Mouse (Mus musculus) limb, embryonic 10.5 days (tissue): Measurements from ENCODE around the gene Mical1. TPM values are rescaled to one million over a fixed set of nuclear protein-coding genes. Genes with fewer than 3 reads are reported as not detected.
A peak's percentile ranks its signal among the peaks of the same experiment; 100 is the strongest.
"Not testable (repeated sequence)": the region's sequence is repeated elsewhere in the genome, so short reads cannot be mapped to it uniquely, and the experiment has no call there.

Source experiments
- DNase-seq: peaks from one replicate; pipeline ENCODE4 v3.0.0-alpha.2; 2017; ENCODE audit warnings: low spot score
- H3K27ac ChIP-seq: fragments of 300-500 bp; sonication (generic); 2 replicates; pipeline ENCODE4 v1.5.1; 2016; ENCODE audit warnings: mild to moderate bottlenecking
- H3K27me3 ChIP-seq: fragments of 300-500 bp; sonication (generic); 2 replicates; pipeline ENCODE4 v1.6.1; 2016; ENCODE audit warnings: low read depth, mild to moderate bottlenecking; ENCODE audit not compliant: poor library complexity, severe bottlenecking
- H3K36me3 ChIP-seq: fragments of 300-500 bp; sonication (generic); 2 replicates; pipeline ENCODE4 v1.6.1; 2016; ENCODE audit warnings: mild to moderate bottlenecking, moderate library complexity
- H3K4me1 ChIP-seq: fragments of 300-500 bp; sonication (generic); 2 replicates; pipeline ENCODE4 v1.6.1; 2016
- H3K4me3 ChIP-seq: fragments of 300-500 bp; sonication (generic); 2 replicates; pipeline ENCODE4 v1.5.1; 2016; ENCODE audit warnings: mild to moderate bottlenecking, moderate library complexity
- H3K9me3 ChIP-seq: fragments of 300-500 bp; sonication (generic); replicated peaks from 2 replicates; pipeline ENCODE4 v1.6.1; 2016; ENCODE audit warnings: mild to moderate bottlenecking
- WGBS: fragments of 180-500 bp; shearing (Covaris S2); methylation state at CpG from one replicate; pipeline ENCODE4 v1.1.7; 2016; 5-methylcytosine and 5-hydroxymethylcytosine counted together
- polyA plus RNA-seq: library from polyadenylated mRNA; unstranded; fragments of >200 nt; fragmentation: Nextera tagmentation; extraction: Ambion mirVana; gene quantifications from 2 replicates; pipeline ENCODE4 v1.2.1, GENCODE M21; 2016

Gene Mical1
- polyA plus RNA-seq, 1 experiment from 2014 or later = 43.8 TPM

DNA sequence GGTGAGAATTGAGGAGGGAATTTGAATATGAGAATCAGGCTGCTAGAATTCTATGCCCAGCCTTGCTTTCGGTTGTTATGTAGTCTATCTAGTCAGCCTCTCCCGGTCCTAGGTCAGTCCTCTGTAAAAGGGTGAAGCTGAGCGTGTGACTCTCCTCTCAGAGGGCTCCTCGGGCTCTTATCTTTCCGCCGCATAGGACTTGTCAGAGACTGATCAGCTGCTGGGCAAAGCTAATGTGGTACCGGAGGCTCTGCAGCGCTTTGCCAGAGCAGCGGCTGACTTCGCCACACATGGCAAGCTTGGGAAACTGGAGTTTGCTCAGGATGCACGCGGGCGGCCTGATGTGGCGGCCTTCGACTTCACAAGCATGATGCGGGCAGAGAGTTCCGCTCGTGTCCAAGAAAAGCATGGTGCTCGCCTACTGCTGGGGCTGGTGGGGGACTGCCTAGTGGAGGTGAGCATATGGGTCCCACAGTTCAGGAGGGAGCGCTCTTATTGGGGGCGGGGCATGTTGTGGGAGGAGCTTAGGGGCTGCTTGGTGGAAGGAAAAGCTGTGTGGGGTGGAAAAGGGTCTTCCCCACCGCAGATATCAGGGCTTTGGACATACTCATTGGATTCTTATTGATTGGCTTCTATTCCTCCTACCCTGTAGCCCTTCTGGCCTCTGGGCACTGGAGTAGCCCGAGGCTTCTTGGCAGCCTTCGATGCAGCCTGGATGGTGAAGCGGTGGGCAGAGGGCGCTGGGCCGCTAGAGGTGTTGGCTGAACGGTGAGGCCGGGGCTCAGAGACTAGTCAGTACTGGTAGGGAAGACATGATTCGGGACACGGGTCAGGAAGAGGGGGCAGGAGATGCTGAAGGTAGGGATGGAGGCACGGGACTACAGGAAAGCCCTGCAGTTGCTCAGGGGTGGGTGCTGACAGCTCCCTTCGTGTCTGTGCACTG lies 5.1 kb downstream of the Mical1 start:
- Histone ChIP-seq H3K36me3 (peaks cover 82% of the 10 kb centered on the region), H3K27me3 (no peaks in the 10 kb centered on the region), H3K27ac (0 out of 2 replicates have a peak overlapping the region, but pooled peaks have one; percentile 28), H3K4me1 (peaks cover 27% of the 10 kb centered on the region), H3K9me3 (no peaks in the 10 kb centered on the region), H3K4me3 (no peak overlapping the region)
- no peak for DNase-seq
- 66% methylated on average over 33 of the region's 33 CpGs for WGBS

DNA sequence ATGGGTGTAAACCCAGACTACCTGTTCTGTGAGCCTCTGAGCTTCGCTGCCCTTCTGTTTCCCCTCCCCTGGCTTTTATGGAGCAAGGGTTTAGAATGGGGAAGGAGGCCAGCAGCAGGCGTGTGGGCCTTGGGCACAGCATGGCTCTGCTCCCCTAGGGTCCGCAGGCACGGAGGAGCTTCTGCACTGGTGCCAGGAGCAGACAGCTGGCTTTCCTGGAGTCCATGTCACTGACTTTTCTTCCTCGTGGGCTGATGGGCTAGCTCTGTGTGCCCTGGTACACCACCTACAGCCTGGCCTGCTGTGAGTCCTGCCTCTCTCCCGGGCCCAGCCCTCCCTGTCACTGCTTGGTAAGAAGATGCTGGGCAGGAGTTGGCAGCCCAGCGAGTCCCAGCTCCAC lies 6.3 kb downstream of the Mical1 start:
- no peak overlapping the region for H3K4me3 ChIP-seq
- peaks cover 16% of the 10 kb centered on the region for H3K4me1 ChIP-seq
- DNase-seq = no peak
- H3K27me3 ChIP-seq = no peaks in the 10 kb centered on the region
- WGBS = 89% methylated on average over 7 of the region's 7 CpGs
- no peak overlapping the region for H3K27ac ChIP-seq
- H3K36me3 ChIP-seq = peaks cover 94% of the 10 kb centered on the region
- no peaks in the 10 kb centered on the region for H3K9me3 ChIP-seq

GRCm38 (mm10) chr10:41485778-41486177 lies 9.7 kb downstream of the Mical1 start:
- H3K27ac ChIP-seq = no peak overlapping the region
- no peak for DNase-seq
- peaks cover 23% of the 10 kb centered on the region for H3K4me1 ChIP-seq
- no peaks in the 10 kb centered on the region for H3K9me3 ChIP-seq
- H3K36me3 ChIP-seq = peaks cover 80% of the 10 kb centered on the region
- WGBS = 92% methylated on average over 16 of the region's 16 CpGs
- H3K27me3 ChIP-seq = no peaks in the 10 kb centered on the region
- H3K4me3 ChIP-seq = no peak overlapping the region

DNA sequence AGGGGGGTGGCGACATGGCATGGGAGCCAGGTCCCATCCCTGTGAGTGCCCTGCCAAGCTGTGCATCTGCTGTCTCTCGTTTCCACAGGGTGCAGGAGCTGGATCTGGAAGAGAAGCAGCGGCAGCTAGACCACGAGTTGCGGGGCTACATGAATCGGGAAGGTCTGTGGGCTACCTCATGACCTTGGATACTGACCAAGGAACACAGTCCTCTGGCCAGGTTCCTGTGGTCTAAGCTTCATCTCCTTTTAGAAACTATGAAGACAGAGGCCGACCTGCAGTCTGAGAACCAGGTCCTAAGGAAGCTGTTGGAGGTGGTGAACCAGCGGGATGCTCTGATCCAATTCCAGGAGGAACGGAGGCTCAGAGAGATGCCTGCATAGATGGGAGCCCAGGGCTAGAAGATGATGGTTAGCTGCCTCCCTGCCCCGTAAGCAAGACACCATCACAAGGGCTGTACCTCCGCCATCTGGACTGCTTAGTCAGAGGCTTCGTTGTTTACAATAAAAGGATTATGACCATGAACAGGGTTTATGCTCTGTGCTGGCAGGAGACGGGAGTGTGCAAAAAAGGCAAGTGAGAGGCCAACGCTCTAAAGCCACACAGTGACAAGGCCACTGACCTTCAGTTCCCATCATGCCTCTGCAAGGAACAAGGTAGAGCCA lies 10.5 kb downstream of the Mical1 start:
- Histone ChIP-seq H3K36me3 (peaks cover 71% of the 10 kb centered on the region), H3K4me1 (peaks cover 23% of the 10 kb centered on the region), H3K4me3 (no peak overlapping the region), H3K9me3 (no peaks in the 10 kb centered on the region), H3K27ac (no peak overlapping the region), H3K27me3 (no peaks in the 10 kb centered on the region)
- WGBS = 90% methylated on average over 14 of the region's 14 CpGs
- DNase-seq = no peak

DNA sequence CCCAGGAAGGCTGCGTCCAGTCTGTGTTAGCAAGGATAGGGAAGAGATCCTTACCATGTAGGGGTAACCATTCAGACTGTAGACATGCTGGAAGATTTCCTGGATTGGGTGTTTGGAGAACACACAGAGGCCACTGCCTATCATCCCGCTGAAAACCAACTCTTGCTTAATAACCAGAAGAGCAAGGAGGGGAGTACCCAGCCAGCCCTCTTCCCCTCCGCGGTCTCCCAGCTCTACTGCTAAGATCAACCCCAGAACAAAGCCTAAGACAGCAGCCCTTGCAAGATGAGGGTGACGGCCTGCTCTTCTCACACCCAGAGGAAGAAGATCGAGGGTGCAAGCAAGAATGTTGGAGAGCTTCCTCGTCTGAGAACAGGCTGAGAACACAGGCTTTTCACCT lies 12.8 kb downstream of the Mical1 start:
- peak overlapping the region; percentile 92; the same call in 1 of the 2 replicates for H3K27ac ChIP-seq
- H3K9me3 ChIP-seq = no peaks in the 10 kb centered on the region
- H3K4me1 ChIP-seq = peaks cover 18% of the 10 kb centered on the region
- 56% methylated on average over 7 of the region's 7 CpGs for WGBS
- no peaks in the 10 kb centered on the region for H3K27me3 ChIP-seq
- peaks cover 49% of the 10 kb centered on the region for H3K36me3 ChIP-seq
- DNase-seq = peak; percentile 33
- peak overlapping the region; percentile 73 for H3K4me3 ChIP-seq

DNA sequence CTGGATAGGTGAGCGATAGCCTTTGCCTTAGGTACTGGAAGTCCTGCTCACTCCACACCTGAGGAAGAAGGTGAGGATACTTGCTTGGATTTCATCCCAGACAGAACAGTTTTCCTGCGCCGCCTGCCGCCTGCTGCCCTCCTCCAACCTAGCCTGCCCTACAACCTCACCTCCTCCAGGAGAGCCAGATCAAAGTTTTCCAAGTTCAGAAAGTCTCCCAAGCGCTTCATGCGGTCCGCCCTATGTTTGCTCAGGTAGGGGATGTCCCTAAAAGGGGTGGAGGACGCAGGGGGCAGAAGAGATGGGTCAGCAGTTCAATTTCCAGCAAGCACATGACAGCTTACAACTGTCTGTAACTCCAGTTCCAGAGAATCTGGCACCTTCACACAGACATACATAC lies 13.2 kb downstream of the Mical1 start:
- H3K4me3 ChIP-seq = peak overlapping the region; percentile 73
- H3K27me3 ChIP-seq = no peaks in the 10 kb centered on the region
- peak; percentile 42 for DNase-seq
- no peaks in the 10 kb centered on the region for H3K9me3 ChIP-seq
- WGBS = 31% methylated on average over 8 of the region's 8 CpGs
- H3K36me3 ChIP-seq = peaks cover 44% of the 10 kb centered on the region
- H3K4me1 ChIP-seq = peaks cover 18% of the 10 kb centered on the region
- peak overlapping the region; percentile 92; the same call in 1 of the 2 replicates for H3K27ac ChIP-seq

- DNase-seq = peak; percentile 97
- H3K9me3 ChIP-seq = no peaks in the 10 kb centered on the region
- peaks cover 18% of the 10 kb centered on the region for H3K4me1 ChIP-seq
- WGBS = under 1% methylated on average over 50 of the region's 50 CpGs
- H3K4me3 ChIP-seq = peak within 1 kb of the TSS; percentile 73
- H3K27me3 ChIP-seq = no peaks in the 10 kb centered on the region
- peaks cover 38% of the 10 kb centered on the region for H3K36me3 ChIP-seq
- H3K27ac ChIP-seq = peak within 1 kb of the TSS; percentile 92
Observed at GRCm38 (mm10) chr10:41489708-41490517, 13.8 kb downstream of the Mical1 start, which contains the start of the genes Smpd2 and Ppil6. Gene Smpd2, minus strand, starts transcription at chr10:41490369. Gene Ppil6, plus strand, starts transcription at chr10:41490439.

DNA sequence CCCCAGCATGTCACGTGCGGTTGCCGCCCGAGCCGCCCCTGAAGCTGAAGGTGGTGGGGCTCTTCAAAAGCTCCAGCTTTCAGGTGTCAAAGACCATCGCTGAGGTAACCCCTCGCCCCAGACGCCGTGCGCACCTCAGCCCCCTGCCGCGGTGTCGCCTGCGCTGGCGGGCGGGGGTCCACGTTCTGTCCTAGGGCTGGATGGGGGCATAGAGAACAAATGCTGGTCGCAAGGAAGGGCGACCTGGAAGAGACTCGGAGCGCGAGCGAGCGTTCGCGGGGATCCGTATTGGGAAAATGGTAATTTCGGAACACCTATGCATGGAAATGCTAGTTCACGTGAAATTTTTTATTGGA lies 14.4 kb downstream of the Mical1 start:
- peaks cover 18% of the 10 kb centered on the region for H3K4me1 ChIP-seq
- peaks cover 32% of the 10 kb centered on the region for H3K36me3 ChIP-seq
- H3K9me3 ChIP-seq = no peaks in the 10 kb centered on the region
- H3K4me3 ChIP-seq = peak overlapping the region; percentile 73
- peak overlapping the region; percentile 92 for H3K27ac ChIP-seq
- no peaks in the 10 kb centered on the region for H3K27me3 ChIP-seq
- no peak for DNase-seq
- under 1% methylated on average over 29 of the region's 29 CpGs for WGBS

- Histone ChIP-seq H3K4me1 (peaks cover 18% of the 10 kb centered on the region), H3K4me3 (peak overlapping the region; percentile 73; the same call in 1 of the 2 replicates), H3K36me3 (peaks cover 26% of the 10 kb centered on the region), H3K27me3 (no peaks in the 10 kb centered on the region), H3K9me3 (no peaks in the 10 kb centered on the region), H3K27ac (no peak overlapping the region)
- 51% methylated on average over 4 of the region's 4 CpGs for WGBS
- DNase-seq = peak; percentile 38
Observed at GRCm38 (mm10) chr10:41491111-41491510, 15.0 kb downstream of the Mical1 start.

DNA sequence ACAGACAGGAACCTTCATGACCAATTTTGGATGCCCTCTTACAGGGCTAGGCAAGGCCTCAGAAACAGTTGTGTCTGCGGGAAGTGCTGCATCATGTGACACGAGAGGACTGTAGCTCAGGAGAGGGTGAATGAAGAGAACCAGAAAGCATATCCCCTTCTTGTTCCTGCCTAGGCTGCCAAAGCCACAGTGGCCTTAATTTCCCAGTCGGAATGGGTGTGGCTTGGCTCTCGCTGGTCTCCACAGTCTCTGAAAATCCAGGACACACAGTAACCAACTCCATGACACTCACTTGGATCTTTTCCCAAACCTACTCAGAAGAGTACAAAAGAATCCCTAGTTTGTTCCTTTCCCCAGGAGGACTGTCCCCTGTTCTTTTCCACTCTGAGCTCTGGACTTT lies 24.8 kb downstream of the Mical1 start:
- DNase-seq = no peak
- H3K9me3 ChIP-seq = no peaks in the 10 kb centered on the region
- H3K36me3 ChIP-seq = no peaks in the 10 kb centered on the region
- no peaks in the 10 kb centered on the region for H3K27me3 ChIP-seq
- H3K4me3 ChIP-seq = no peak overlapping the region
- H3K27ac ChIP-seq = no peak overlapping the region
- no peaks in the 10 kb centered on the region for H3K4me1 ChIP-seq
- WGBS = 81% methylated on average over 4 of the region's 4 CpGs

GRCm38 (mm10) chr10:41504996-41505395 lies 28.9 kb downstream of the Mical1 start:
- no peak overlapping the region for H3K27ac ChIP-seq
- no peak overlapping the region for H3K4me3 ChIP-seq
- no peak for DNase-seq
- 88% methylated on average over 1 of the region's 1 CpGs for WGBS
- H3K9me3 ChIP-seq = no peaks in the 10 kb centered on the region
- H3K36me3 ChIP-seq = no peaks in the 10 kb centered on the region
- H3K27me3 ChIP-seq = no peaks in the 10 kb centered on the region
- H3K4me1 ChIP-seq = 0 out of 2 replicates have a peak, but pooled peaks cover 5% of the 10 kb centered on the region

DNA sequence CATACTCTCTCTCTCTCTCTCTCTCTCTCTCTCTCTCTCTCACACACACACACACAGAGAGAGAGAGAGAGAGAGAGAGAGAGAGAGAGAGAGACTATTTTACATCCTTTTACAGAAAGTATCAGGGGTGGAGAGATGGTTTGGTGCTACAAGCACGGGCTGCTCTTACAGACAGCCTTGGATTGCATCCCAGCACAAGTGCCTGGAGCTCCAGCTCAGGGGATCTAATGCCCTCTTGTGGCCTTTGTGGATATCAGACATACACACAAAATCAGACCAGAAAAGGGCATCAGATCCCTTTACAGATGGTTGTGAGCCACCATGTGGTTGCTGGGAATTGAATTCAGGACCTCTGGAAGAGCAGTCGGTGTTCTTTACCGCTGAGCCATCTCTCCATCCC lies 29.3 kb downstream of the Mical1 start:
- peak; percentile 57 for DNase-seq
- not testable (repeated sequence) for H3K36me3 ChIP-seq, H3K9me3 ChIP-seq, H3K27me3 ChIP-seq, H3K4me3 ChIP-seq, H3K27ac ChIP-seq, H3K4me1 ChIP-seq
- WGBS = 9% methylated on average over 3 of the region's 3 CpGs
